Mouse (Mus musculus) urinary bladder, postnatal 10 days (tissue): Measurements from ENCODE around the gene Pdpn.
A peak's percentile ranks its signal among the peaks of the same experiment; 100 is the strongest.

Experiments
- DNase-seq: peaks from one replicate; pipeline ENCODE4 v3.0.0; 2022; ENCODE audit warnings: low spot score

Gene Pdpn

GRCm38 (mm10) chr4:143298431-143299315 is 691 bp downstream of the Pdpn start:
- DNase-seq: no peak

DNA sequence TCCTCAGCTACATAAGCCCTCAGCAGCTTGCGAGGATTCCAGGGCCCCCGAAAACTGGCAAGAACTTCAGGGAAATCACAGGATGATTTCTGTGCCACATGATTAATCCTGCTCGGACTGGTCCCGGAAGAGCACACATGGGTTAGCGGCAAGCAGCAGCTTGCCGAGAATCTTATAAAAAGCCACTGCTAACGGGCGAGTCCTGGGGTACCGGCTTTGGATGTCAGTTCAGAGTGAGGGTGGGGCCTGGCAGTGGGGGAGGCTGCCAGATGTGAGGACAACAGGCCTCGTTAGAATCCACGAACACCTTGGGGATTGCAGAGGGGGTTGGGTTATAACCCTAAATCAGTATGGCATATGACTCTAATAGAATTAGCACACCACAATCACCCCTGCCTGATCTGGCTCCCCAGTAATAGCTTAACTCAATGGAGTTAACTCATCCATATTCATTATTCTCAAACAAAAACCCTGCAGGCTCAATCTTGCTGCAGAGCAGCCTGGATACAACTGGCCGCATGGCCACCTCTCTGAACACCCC is 2.3 kb downstream of the Pdpn start:
- DNase-seq: no peak

DNA sequence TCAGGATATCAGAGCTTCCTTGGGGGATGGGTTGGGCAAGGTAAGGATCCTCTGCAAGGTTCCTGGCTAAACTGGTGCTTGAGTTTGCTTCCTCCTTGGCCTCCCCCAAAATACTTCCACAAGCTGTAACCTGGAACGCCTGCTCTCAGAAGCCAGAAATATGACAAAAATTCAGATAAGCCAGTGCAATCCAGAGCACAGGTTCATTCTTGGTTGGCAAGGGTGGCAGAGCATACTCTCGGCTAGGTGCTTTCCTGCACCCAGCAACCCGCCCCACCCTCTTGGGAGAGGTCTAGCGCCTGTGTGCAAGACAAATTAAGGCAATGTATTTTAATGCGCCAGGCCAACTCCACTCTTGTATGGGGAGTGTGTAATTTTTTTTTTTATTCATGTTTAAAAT is 3.2 kb downstream of the Pdpn start:
- DNase-seq: no peak

DNA sequence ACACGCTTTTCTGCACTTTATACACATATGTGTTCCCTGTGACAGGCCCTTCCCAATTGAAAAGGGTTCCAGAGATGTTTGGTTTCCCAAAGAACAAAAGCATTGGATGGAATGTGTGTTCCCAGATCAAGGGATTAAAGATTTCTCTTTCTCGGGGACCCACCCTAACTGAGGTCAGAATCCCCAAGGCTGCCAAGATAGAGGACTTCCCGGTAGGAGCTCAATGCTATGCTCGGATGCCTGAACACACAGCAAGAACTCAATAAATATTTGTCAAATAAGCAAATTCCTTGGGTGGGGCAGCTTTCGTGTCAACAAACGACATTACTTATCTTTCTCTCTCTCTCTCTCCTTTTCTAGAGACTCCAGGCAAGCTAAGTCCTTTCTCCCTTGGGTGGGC is 5.0 kb downstream of the Pdpn start:
- DNase-seq: no peak

- no peak for DNase-seq
Observed at GRCm38 (mm10) chr4:143288880-143289279, 10.5 kb downstream of the Pdpn start.

GRCm38 (mm10) chr4:143288473-143288872 is 10.9 kb downstream of the Pdpn start:
- DNase-seq: no peak

GRCm38 (mm10) chr4:143287065-143287464 is 12.3 kb downstream of the Pdpn start:
- no peak for DNase-seq

DNA sequence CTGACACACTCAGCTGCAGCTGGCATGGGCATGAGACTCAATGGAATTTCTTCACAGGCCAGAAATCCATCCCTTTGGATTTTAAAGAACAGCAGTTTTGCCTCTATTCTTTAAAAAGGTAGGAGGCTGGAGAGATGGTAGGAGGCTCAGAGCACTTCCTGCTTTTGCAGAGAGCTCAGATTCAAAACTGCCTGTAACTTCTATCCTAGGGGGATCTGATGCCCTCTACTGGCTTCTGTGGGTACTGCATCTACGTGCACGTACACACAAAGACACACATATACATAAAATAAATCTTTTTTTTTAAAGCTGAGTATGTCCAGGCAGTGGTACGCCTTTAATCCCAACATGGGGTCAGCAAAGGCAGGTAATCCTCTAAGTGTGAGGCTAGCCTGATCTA is 19.2 kb downstream of the Pdpn start:
- no peak for DNase-seq

DNA sequence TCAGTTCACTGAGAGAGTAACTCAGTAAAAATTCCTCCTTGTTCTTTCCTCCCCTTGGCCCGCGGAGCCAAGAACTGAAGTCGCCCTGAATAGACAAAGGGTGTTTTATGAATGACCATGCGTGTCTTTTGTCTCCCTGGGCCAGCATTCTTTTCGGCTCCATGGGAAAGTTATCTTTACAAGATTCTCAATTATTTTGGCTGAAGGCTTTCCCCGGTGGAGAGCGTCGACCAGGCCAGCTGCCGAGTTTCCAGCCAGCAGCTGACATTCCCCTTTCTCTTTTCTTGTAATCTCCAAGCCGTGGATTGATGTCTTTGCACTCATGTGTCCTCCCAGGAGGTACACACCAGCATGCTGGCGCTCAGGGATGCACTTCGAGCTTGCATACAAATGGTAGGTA is 19.7 kb downstream of the Pdpn start:
- no peak for DNase-seq

GRCm38 (mm10) chr4:143279016-143279415 is 20.3 kb downstream of the Pdpn start:
- DNase-seq: no peak

DNA sequence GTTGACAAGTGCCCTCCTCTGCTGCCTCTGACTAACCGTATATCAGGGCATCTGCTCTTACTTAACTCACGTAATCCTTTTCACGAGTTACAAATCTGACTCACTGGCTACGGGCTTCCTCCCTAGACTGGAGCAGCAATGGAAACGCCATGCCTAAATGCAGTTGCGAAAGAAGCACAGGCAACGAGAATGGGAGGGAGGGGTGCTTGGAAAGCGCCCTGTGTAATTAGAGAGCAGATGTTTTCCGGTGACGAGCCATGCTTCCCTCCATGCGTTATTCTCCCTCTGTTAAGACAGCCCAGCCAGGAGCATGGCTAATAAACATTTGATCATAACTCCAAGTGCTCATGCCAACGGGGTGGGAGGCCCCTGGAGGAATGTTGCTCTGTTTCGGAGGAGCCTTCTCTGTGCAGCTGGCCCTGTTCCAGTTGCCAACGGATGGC is 20.9 kb downstream of the Pdpn start:
- DNase-seq: no peak

- no peak for DNase-seq
Observed at GRCm38 (mm10) chr4:143277319-143277718, 22.0 kb downstream of the Pdpn start.

DNA sequence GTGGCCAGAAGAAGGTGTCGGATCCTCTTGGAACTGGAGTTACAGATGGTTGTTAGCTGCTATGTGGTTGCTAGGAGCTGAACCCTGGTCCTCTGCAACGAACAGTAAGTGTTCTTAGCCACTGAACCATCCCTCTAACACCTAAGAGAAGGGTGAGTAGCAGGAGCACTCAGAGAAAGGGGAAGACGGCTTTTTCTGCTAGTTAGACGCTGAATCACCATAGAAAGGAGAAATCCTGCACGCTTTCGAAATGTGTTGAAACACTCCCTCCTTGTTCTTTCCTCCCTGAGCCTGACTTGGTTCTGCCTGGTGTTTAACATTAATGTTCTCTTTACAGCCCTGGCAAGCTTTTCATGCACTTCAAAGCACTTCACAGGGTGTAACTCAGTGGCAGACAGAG is 27.8 kb downstream of the Pdpn start:
- no peak for DNase-seq

- no peak for DNase-seq
Observed at GRCm38 (mm10) chr4:143270903-143271302, 28.5 kb downstream of the Pdpn start.

GRCm38 (mm10) chr4:143262696-143263095 is 36.7 kb downstream of the Pdpn start:
- no peak for DNase-seq

DNA sequence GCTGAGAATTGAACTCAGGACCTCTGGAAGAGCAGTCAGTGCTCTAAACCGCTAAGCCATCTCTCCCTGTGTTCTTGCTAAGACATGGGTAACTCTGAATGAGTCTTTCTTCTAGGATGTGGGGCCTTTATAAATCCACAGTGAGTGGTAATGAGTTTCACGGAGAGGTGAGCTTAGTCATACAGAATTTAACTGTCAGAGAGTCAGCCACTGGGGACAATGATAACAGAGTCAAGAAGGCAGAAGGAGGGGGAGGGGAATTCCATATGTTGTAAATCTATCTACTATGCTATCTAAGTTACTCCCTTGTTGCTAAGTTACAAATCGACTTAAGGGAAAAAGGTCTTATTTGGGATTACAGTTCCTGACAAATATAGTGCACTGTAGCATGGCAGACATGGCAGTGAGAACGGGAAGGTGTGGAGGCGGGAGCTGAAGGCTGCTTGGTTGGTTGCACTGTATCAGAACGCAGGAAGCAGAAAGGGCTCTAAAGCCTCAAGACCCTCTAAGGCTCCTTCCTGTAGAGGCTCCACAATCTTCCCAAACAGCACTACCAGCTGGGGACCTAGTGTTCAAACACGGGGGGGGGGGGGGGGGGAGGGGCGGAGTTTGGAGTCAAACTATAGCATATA is 39.5 kb downstream of the Pdpn start:
- no peak for DNase-seq

GRCm38 (mm10) chr4:143258517-143258916 is 40.8 kb downstream of the Pdpn start:
- peak; percentile 24 for DNase-seq

DNA sequence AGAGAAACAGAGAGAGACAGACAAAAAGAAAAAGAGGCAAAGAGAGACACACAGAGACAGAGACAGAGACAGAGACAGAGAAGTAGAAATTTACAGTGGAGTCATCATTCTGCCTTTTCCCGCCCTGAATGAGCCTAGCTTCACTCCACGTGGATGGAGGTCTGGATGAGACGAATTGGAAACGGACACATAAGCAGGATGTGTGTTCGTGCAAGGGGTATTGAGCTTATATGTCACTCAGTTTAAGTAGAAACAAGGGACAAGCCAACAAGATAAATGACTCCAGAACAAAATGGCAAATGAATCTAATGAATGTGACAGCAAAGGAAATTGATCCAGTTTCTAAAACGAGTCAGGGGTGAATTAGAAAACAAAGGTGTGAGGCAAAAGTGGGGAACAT is 41.4 kb downstream of the Pdpn start:
- no peak for DNase-seq

- no peak for DNase-seq
Observed at GRCm38 (mm10) chr4:143255541-143255940, 43.8 kb downstream of the Pdpn start.

DNA sequence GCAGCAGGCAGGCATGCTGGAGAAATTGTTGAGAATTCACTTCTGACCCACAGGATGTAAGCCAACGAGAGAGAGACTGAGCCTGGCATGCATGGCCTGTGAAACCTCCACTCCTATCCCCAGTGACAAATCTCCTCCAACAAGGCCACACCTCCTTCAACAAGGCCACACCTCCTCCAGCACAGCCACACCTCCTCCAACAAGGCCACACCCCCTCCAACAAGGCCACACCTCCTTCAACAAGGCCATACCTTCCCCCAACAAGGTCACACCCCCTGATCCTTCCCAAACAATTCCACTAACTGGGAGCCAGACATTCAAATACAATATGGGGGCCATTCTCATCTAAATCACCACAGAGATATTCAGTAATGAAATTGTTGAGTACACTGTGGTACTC is 46.0 kb downstream of the Pdpn start:
- no peak for DNase-seq

DNA sequence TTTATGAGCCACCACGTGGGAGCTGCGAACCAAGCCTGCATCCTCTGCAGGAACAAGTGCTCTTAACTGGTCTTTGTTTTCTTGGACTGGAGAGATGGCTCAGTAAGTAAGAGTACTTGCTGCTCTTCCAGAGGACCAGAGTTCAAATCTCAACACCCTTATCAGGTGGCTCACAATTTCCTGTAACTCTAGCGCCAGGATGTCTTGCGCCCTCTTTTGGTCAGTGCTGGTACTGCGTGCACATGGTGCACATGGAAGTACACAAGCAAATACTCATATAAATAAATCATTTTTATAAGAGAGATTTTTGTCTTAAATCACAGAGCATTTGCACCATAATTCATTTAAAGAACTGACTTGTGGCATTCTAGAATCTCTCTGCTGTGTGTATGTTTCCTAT is 51.3 kb downstream of the Pdpn start:
- no peak for DNase-seq

- DNase-seq: no peak
Observed at GRCm38 (mm10) chr4:143241294-143241693, 58.1 kb downstream of the Pdpn start.

DNA sequence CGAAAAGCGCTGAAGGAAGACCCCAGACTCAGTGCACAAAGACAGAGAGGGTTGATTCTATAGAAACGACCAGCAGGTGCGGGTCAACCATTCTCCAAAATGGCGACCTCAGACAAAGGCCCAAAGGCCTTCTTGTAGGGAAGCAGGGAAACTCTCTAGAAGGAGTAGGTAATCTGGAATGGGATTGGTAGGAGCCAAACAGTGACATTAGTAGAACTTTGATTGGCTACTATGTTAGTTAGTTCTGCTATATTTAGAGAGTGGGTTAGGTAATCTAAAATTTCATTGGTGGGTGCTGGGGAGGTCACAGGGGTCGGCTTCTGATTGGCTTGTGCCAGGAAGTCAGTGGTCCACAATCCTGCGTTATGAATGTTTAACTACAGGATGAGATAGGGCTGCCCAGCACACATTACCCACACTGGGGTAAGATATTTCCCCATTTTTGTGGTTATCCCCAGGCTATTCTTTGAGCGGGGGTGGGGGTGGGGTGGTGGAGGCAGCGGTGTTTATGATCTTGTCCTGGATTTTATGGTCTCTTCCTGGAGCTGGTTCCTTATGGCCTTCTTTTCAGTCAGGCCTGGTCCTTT is 59.7 kb downstream of the Pdpn start:
- no peak for DNase-seq
